Mouse (Mus musculus) lung, postnatal 0 days (tissue): ENCODE measurements around the gene Fam214a.

ENCODE experiments used
- CTCF ChIP-seq: IDR thresholded peaks from 2 replicates; pipeline ENCODE4 v1.5.1; 2016; ENCODE audit warnings: antibody characterized with exemption, mild to moderate bottlenecking
- EP300 ChIP-seq: IDR thresholded peaks from 2 replicates; pipeline ENCODE4 v1.6.1; 2016; ENCODE audit warnings: antibody characterized with exemption, mild to moderate bottlenecking, control low read depth

GRCm38 (mm10) chr9:74981663-74982111 is 29.0 kb downstream of the Fam214a start:
- no peak for TF ChIP-seq CTCF
- no peak for TF ChIP-seq EP300
